Mouse (Mus musculus) bone marrow macrophage, adult 2 months (primary cell): Measurements from ENCODE around the gene Lipc. TPM values are rescaled to one million over a fixed set of nuclear protein-coding genes. Genes with fewer than 3 reads are reported as not detected.

ENCODE experiments used
- H3K27ac ChIP-seq: 2 replicates; pipeline ENCODE4 v1.5.1; 2012; ENCODE audit warnings: low read depth, low read length; ENCODE audit not compliant: insufficient read depth
- H3K4me1 ChIP-seq: 2 replicates; pipeline ENCODE4 v1.6.1; 2012; ENCODE audit warnings: low read length; ENCODE audit not compliant: control insufficient read depth, insufficient read depth
- H3K4me3 ChIP-seq: 2 replicates; pipeline ENCODE4 v1.5.1; 2012; ENCODE audit warnings: mild to moderate bottlenecking, low read length, moderate library complexity; ENCODE audit not compliant: insufficient read depth
- CTCF ChIP-seq: IDR thresholded peaks from 2 replicates; pipeline ENCODE4 v1.5.1; 2012; ENCODE audit warnings: low read depth, mild to moderate bottlenecking, low read length, moderate library complexity
- POLR2A ChIP-seq: IDR thresholded peaks from 2 replicates; pipeline ENCODE4 v1.6.1; 2012; ENCODE audit warnings: mild to moderate bottlenecking, low read depth, low read length, borderline replicate concordance
- polyA plus RNA-seq: library from polyadenylated mRNA; stranded (reverse); fragments of >200 nt; gene quantifications from 2 replicates; pipeline ENCODE4 v1.2.4, GENCODE M21; 2012; ENCODE audit not compliant: missing spikeins, insufficient read depth, insufficient read length

Lipc gene
- polyA plus RNA-seq, 1 experiment: 0.32 TPM

GRCm38 (mm10) chr9:70847627-70848051, 104.4 kb downstream of the Lipc start:
- H3K4me1 ChIP-seq: peaks cover 27% of the 10 kb centered on the region
- no peak overlapping the region for H3K27ac ChIP-seq
- no peak for TF ChIP-seq CTCF
- TF ChIP-seq POLR2A: no peak
- no peak overlapping the region for H3K4me3 ChIP-seq

- TF ChIP-seq CTCF: no peak
- TF ChIP-seq POLR2A: no peak
- no peak overlapping the region for H3K4me3 ChIP-seq
- peaks cover 47% of the 10 kb centered on the region for H3K4me1 ChIP-seq
- peak overlapping the region; percentile 64 for H3K27ac ChIP-seq
Observed at GRCm38 (mm10) chr9:70843270-70843669, 108.8 kb downstream of the Lipc start.

- TF ChIP-seq POLR2A (no peak), CTCF (no peak)
- Histone ChIP-seq H3K4me3 (no peak overlapping the region), H3K4me1 (peaks cover 47% of the 10 kb centered on the region), H3K27ac (peak overlapping the region; percentile 64)
Observed at GRCm38 (mm10) chr9:70842300-70842941, 109.6 kb downstream of the Lipc start.

- H3K27ac ChIP-seq: peak overlapping the region; percentile 48
- TF ChIP-seq POLR2A (no peak), CTCF (no peak)
- no peak overlapping the region for H3K4me3 ChIP-seq
- peaks cover 50% of the 10 kb centered on the region for H3K4me1 ChIP-seq
Observed at GRCm38 (mm10) chr9:70841426-70842215, 110.4 kb downstream of the Lipc start.

- peaks cover 50% of the 10 kb centered on the region for H3K4me1 ChIP-seq
- TF ChIP-seq CTCF: no peak
- TF ChIP-seq POLR2A: no peak
Observed at GRCm38 (mm10) chr9:70840861-70841341, 111.1 kb downstream of the Lipc start.

GRCm38 (mm10) chr9:70838132-70838911, 113.7 kb downstream of the Lipc start:
- TF ChIP-seq CTCF (no peak), POLR2A (no peak)
- Histone ChIP-seq H3K4me1 (peaks cover 68% of the 10 kb centered on the region), H3K4me3 (peak overlapping the region; percentile 23), H3K27ac (peak overlapping the region; percentile 60)

More at GRCm38 (mm10) chr9:70840861-70841341, 111.1 kb downstream of the Lipc start:
- Histone ChIP-seq H3K27ac (no peak overlapping the region), H3K4me3 (no peak overlapping the region)

- no peak overlapping the region for H3K4me3 ChIP-seq
- peak overlapping the region; percentile 33 for H3K27ac ChIP-seq
- TF ChIP-seq CTCF (no peak), POLR2A (no peak)
- H3K4me1 ChIP-seq: peaks cover 58% of the 10 kb centered on the region
Observed at GRCm38 (mm10) chr9:70834730-70835154, 117.3 kb downstream of the Lipc start.

- H3K4me1 ChIP-seq: peaks cover 53% of the 10 kb centered on the region
- TF ChIP-seq POLR2A (no peak), CTCF (no peak)
- H3K27ac ChIP-seq: peak overlapping the region; percentile 33
- no peak overlapping the region for H3K4me3 ChIP-seq
Observed at GRCm38 (mm10) chr9:70834217-70834616, 117.8 kb downstream of the Lipc start.

GRCm38 (mm10) chr9:70833111-70833908, 118.7 kb downstream of the Lipc start:
- H3K27ac ChIP-seq: no peak overlapping the region
- peaks cover 47% of the 10 kb centered on the region for H3K4me1 ChIP-seq

More at GRCm38 (mm10) chr9:70833111-70833908, 118.7 kb downstream of the Lipc start:
- TF ChIP-seq POLR2A (no peak), CTCF (no peak)
- no peak overlapping the region for H3K4me3 ChIP-seq
